Mouse (Mus musculus) 3T3-L1 (cell line): Measurements from ENCODE around the gene Sult2a5.

Experiments
- DNase-seq: peaks from one replicate; pipeline ENCODE4 v3.0.0-alpha.2; 2015; ENCODE audit warnings: low read depth, low spot score

Gene Sult2a5

DNA sequence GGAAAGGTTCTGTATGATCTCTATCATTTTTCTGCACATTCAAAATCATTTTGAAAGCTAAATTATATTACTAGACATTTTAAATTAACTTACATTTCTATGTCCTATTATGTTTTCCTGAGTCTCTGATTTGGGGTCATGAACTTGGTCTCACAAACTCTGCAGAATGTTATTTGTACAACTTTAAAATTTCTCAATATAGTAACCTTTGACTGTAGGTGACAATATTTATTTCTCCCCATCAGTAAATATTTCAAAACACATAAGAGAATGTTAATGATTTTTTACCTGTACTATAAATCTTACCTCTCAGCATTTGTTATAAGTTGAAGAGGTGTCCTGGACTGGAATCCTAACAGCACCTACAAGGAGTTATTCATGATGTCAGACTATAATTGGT is at the start of gene Sult2a5:
Gene Sult2a5 (plus strand): TSS at position 301 of the 400 bp plus-strand sequence.
- DNase-seq = no peak
